Mouse (Mus musculus): ENCODE data around the gene Scaf11.

- no peak for TF ChIP-seq EP300 (IDR thresholded peaks at IDR 0.05; ENCODE audit: insufficient read depth, low read depth, low read length)
- no peak for TF ChIP-seq CTCF (IDR thresholded peaks at IDR 0.05; ENCODE audit: low read depth, low read length)
- no peak for TF ChIP-seq POLR2A (IDR thresholded peaks at IDR 0.05; ENCODE audit: insufficient read depth, low read length)
Observed at GRCm38 (mm10) chr15:96419920-96420319, 40.7 kb downstream of the Scaf11 start.

Data from ES-Bruce4 (cell line).